Mouse (Mus musculus) gastrocnemius, postnatal 4 days (tissue): ENCODE measurements around the gene Cacna1c. TPM values are rescaled to one million over a fixed set of nuclear protein-coding genes. Genes with fewer than 3 reads are reported as not detected.
A peak's percentile ranks its signal among the peaks of the same experiment; 100 is the strongest.

ENCODE experiments used
- DNase-seq, 2 experiments: peaks; one replicate each; pipeline ENCODE4 v3.0.0; 2021 to 2022; ENCODE audit warnings: low spot score in 2 of 2, mixed read lengths in 2 of 2
- total RNA-seq, 2 experiments: library from RNA; stranded (reverse); gene quantifications; 2 replicates each; pipeline ENCODE4 v1.2.3; 2021

Cacna1c gene
- total RNA-seq, 2 experiments from 2014 or later, result 7.5 to 9.9 TPM

- no peak for DNase-seq
Measured at GRCm38 (mm10) chr6:118830851-118831250, 365.4 kb downstream of the Cacna1c start.

GRCm38 (mm10) chr6:118828187-118828586 lies 368.0 kb downstream of the Cacna1c start:
- no peak for DNase-seq

- DNase-seq, result no peak
Measured at GRCm38 (mm10) chr6:118827560-118827959, 368.7 kb downstream of the Cacna1c start.

GRCm38 (mm10) chr6:118825400-118825871 lies 370.8 kb downstream of the Cacna1c start:
- DNase-seq, result no peak

- no peak for DNase-seq
Measured at GRCm38 (mm10) chr6:118821536-118821935, 374.7 kb downstream of the Cacna1c start.

GRCm38 (mm10) chr6:118819657-118820056 lies 376.6 kb downstream of the Cacna1c start:
- DNase-seq, result no peak

GRCm38 (mm10) chr6:118817928-118818503 lies 378.2 kb downstream of the Cacna1c start:
- no peak for DNase-seq

- DNase-seq, result no peak
Measured at GRCm38 (mm10) chr6:118816253-118816652, 380.0 kb downstream of the Cacna1c start.

- no peak for DNase-seq
Measured at GRCm38 (mm10) chr6:118812556-118812955, 383.7 kb downstream of the Cacna1c start.

- no peak for DNase-seq
Measured at GRCm38 (mm10) chr6:118812007-118812406, 384.2 kb downstream of the Cacna1c start.

GRCm38 (mm10) chr6:118810834-118811233 lies 385.4 kb downstream of the Cacna1c start:
- DNase-seq, result no peak

GRCm38 (mm10) chr6:118805139-118805538 lies 391.1 kb downstream of the Cacna1c start:
- DNase-seq, result no peak

GRCm38 (mm10) chr6:118802286-118802685 lies 393.9 kb downstream of the Cacna1c start:
- DNase-seq, result no peak

GRCm38 (mm10) chr6:118796393-118796792 lies 399.8 kb downstream of the Cacna1c start:
- DNase-seq, result no peak

- DNase-seq, result no peak
Measured at GRCm38 (mm10) chr6:118795716-118796115, 400.5 kb downstream of the Cacna1c start.

GRCm38 (mm10) chr6:118791921-118792368 lies 404.3 kb downstream of the Cacna1c start:
- peak; percentile 29 to 67 for DNase-seq

GRCm38 (mm10) chr6:118787933-118788332 lies 408.3 kb downstream of the Cacna1c start:
- DNase-seq, result no peak

- DNase-seq, result no peak
Measured at GRCm38 (mm10) chr6:118780280-118780679, 415.9 kb downstream of the Cacna1c start.

GRCm38 (mm10) chr6:118779201-118779600 lies 417.0 kb downstream of the Cacna1c start:
- no peak for DNase-seq

GRCm38 (mm10) chr6:118777457-118777856 lies 418.8 kb downstream of the Cacna1c start:
- DNase-seq, result no peak

GRCm38 (mm10) chr6:118776459-118776858 lies 419.8 kb downstream of the Cacna1c start:
- DNase-seq, result no peak

GRCm38 (mm10) chr6:118772581-118772980 lies 423.6 kb downstream of the Cacna1c start:
- no peak for DNase-seq

GRCm38 (mm10) chr6:118771121-118771520 lies 425.1 kb downstream of the Cacna1c start:
- DNase-seq, result no peak
